Mouse (Mus musculus): ENCODE measurements around the gene Gnat2. TPM values are rescaled to one million over a fixed set of nuclear protein-coding genes. Genes with fewer than 3 reads are reported as not detected.

The Gnat2 gene
- polyA plus RNA-seq, 1 experiment from 2014 or later = 0.43 TPM

DNA sequence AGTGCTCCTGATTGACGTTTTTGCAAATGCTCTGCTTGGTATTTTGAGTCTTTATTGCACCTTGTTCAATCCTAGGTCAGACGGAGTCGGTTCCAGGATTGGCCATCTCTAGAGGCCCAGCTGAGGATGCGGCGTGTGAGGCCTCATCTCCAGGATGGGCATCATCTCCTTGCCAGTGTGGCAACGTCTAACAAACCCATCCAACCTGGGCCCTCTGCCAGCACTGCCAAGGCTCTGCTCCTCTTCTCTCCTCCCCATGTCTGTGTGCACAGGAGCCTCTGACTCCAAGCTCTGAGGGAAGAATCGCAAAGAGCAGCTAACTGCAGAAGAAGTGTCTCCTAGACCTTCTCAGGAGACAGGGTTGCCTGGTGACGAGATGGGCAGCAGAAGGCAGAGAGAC is 29.9 kb upstream of the Gnat2 start:
- 88% methylated on average over 8 of the region's 8 CpGs for WGBS
- no peak overlapping the region for H3K4me3 ChIP-seq (ENCODE audit: low read depth, low read length)
- ATAC-seq = no peak
- no peak for TF ChIP-seq CTCF (IDR thresholded peaks at IDR 0.05; ENCODE audit: low read depth)
- no peaks in the 10 kb centered on the region for H3K36me3 ChIP-seq (ENCODE audit: control insufficient read depth, insufficient read depth)
- no peak overlapping the region for H3K4me2 ChIP-seq (replicated peaks; ENCODE audit: low read depth)
- no peak overlapping the region for H3K9ac ChIP-seq (ENCODE audit: low read depth, low read length)
- H3K4me1 ChIP-seq (replicated peaks; ENCODE audit: control insufficient read depth, insufficient read depth, low read length) = no peaks in the 10 kb centered on the region
- no peak overlapping the region for H3K27ac ChIP-seq (ENCODE audit: low read depth, low read length)
- no peaks in the 10 kb centered on the region for H3K27me3 ChIP-seq (replicated peaks; ENCODE audit: control insufficient read depth, insufficient read depth, low read length)
- H3K9me3 ChIP-seq (ENCODE audit: control insufficient read depth) = no peaks in the 10 kb centered on the region

DNA sequence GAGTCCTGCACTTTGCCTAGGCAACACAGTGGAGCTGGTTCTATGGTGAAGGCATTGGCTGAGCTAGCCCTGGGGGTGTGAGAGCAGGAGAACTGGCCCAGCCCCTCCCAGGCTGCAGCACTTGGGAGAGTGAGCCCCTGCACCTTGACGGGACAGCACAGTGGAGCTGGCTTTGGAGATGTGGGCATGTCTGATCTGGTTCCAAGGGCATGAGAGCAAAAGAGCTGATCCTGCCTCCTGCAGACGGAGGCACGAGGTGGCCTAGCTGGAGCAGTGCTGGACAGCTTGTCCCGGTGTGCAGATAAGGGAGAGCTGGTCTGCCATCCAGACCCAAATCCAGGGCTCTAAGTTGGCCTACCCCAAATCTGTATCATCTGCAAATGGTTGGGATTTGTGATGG is 27.9 kb upstream of the Gnat2 start:
- Histone ChIP-seq H3K4me2 (replicated peaks; ENCODE audit: low read depth) (no peak overlapping the region), H3K9me3 (ENCODE audit: control insufficient read depth) (no peaks in the 10 kb centered on the region), H3K4me1 (replicated peaks; ENCODE audit: control insufficient read depth, insufficient read depth, low read length) (no peaks in the 10 kb centered on the region), H3K27ac (ENCODE audit: low read depth, low read length) (no peak overlapping the region), H3K36me3 (ENCODE audit: control insufficient read depth, insufficient read depth) (no peaks in the 10 kb centered on the region), H3K9ac (ENCODE audit: low read depth, low read length) (no peak overlapping the region), H3K27me3 (replicated peaks; ENCODE audit: control insufficient read depth, insufficient read depth, low read length) (no peaks in the 10 kb centered on the region), H3K4me3 (ENCODE audit: low read depth, low read length) (no peak overlapping the region)
- no peak for TF ChIP-seq CTCF (IDR thresholded peaks at IDR 0.05; ENCODE audit: low read depth)
- WGBS = 65% methylated on average over 4 of the region's 4 CpGs
- ATAC-seq = no peak

DNA sequence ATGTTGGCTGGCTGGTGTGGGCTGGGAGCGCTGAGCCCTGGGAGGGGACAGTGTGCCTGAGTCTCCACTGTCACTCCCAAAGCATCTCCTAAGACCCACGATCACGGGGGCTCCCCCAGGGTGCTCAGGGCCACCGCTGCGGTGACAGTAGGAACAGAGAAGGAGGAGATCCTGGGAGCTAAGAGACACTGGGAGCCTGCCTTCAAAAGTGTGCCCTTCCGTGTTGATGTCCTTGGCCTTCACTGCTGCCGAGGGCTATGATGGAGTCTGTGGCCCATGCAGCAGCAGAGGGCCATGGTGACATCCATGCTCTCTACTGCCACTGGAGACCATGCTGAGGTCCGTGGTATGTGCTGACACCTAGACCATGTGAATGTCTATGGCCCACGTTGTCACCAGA is 27.0 kb upstream of the Gnat2 start:
- H3K36me3 ChIP-seq (ENCODE audit: control insufficient read depth, insufficient read depth) = no peaks in the 10 kb centered on the region
- H3K27me3 ChIP-seq (replicated peaks; ENCODE audit: control insufficient read depth, insufficient read depth, low read length) = no peaks in the 10 kb centered on the region
- WGBS = 74% methylated on average over 9 of the region's 9 CpGs
- H3K4me3 ChIP-seq (ENCODE audit: low read depth, low read length) = no peak overlapping the region
- ATAC-seq = no peak
- no peaks in the 10 kb centered on the region for H3K9me3 ChIP-seq (ENCODE audit: control insufficient read depth)
- no peak overlapping the region for H3K9ac ChIP-seq (ENCODE audit: low read depth, low read length)
- H3K4me2 ChIP-seq (replicated peaks; ENCODE audit: low read depth) = no peak overlapping the region
- H3K27ac ChIP-seq (ENCODE audit: low read depth, low read length) = no peak overlapping the region
- no peaks in the 10 kb centered on the region for H3K4me1 ChIP-seq (replicated peaks; ENCODE audit: control insufficient read depth, insufficient read depth, low read length)
- TF ChIP-seq CTCF (IDR thresholded peaks at IDR 0.05; ENCODE audit: low read depth) = no peak

DNA sequence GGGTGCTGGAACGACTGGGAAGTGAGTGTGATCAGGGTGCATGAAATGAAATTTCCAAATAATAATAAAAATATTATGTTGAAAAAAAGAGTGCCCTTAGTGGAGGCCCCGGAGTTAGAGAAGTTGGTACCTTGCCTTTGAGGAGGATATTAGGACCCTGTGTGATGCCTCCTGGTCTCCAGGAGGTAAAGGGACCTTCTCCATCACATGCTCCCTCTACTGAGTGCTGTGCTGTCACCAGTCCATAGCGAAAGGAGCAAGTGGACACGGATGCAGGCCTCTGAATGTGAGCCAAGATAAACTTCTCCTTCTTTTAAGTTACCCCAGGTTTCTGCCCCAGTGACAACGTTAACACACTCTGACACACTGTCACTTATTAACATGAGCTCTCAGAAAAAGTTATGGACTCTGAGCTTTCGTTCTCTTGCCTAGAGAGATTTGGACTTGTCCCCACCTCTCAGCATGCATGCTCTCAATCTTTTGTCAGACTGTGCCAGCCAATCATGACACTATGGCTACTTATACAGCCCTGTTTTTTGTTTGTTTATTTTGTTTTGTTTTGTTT is 25.1 kb upstream of the Gnat2 start:
- Histone ChIP-seq H3K27me3 (replicated peaks; ENCODE audit: control insufficient read depth, insufficient read depth, low read length) (no peaks in the 10 kb centered on the region), H3K4me1 (replicated peaks; ENCODE audit: control insufficient read depth, insufficient read depth, low read length) (no peaks in the 10 kb centered on the region), H3K36me3 (ENCODE audit: control insufficient read depth, insufficient read depth) (no peaks in the 10 kb centered on the region), H3K4me3 (ENCODE audit: low read depth, low read length) (no peak overlapping the region), H3K9me3 (ENCODE audit: control insufficient read depth) (no peaks in the 10 kb centered on the region), H3K9ac (ENCODE audit: low read depth, low read length) (no peak overlapping the region), H3K27ac (ENCODE audit: low read depth, low read length) (0 out of 2 replicates have a peak overlapping the region, but pooled peaks have one; percentile 28), H3K4me2 (replicated peaks; ENCODE audit: low read depth) (no peak overlapping the region)
- peak; percentile 50 for ATAC-seq
- TF ChIP-seq CTCF (IDR thresholded peaks at IDR 0.05; ENCODE audit: low read depth) = no peak
- 40% methylated on average over 6 of the region's 6 CpGs for WGBS

DNA sequence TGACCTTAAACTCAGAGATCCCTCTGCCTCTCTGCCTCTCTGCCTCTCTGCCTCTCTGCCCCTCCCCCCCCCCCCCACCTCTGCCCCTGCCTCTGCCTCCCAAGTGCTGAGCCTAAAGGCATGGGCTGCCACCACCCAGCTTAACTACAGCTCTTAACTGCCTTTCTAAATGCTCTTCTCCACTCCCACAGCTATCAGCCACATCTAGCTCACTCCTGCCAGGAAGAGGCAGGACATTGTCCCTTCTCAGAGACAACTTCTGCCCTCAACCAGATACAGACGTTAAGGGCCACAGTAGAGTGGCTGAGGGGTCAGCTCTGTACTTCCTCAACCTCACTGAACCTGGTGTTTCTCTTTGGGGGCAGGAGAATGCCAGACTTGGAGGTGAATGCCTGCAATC is 23.8 kb upstream of the Gnat2 start:
- Histone ChIP-seq H3K36me3 (ENCODE audit: control insufficient read depth, insufficient read depth) (peaks cover 3% of the 10 kb centered on the region; the same call in 1 of the 2 replicates), H3K27ac (ENCODE audit: low read depth, low read length) (peak overlapping the region; percentile 84), H3K27me3 (replicated peaks; ENCODE audit: control insufficient read depth, insufficient read depth, low read length) (no peaks in the 10 kb centered on the region), H3K9me3 (ENCODE audit: control insufficient read depth) (no peaks in the 10 kb centered on the region), H3K4me3 (ENCODE audit: low read depth, low read length) (peak overlapping the region; percentile 20; the same call in 1 of the 2 replicates), H3K9ac (ENCODE audit: low read depth, low read length) (0 out of 2 replicates have a peak overlapping the region, but pooled peaks have one; percentile 22), H3K4me1 (replicated peaks; ENCODE audit: control insufficient read depth, insufficient read depth, low read length) (no peaks in the 10 kb centered on the region), H3K4me2 (replicated peaks; ENCODE audit: low read depth) (peak overlapping the region; percentile 59)
- no peak for TF ChIP-seq CTCF (IDR thresholded peaks at IDR 0.05; ENCODE audit: low read depth)
- WGBS = 4% methylated on average over 1 of the region's 1 CpGs
- ATAC-seq = peak; percentile 6

DNA sequence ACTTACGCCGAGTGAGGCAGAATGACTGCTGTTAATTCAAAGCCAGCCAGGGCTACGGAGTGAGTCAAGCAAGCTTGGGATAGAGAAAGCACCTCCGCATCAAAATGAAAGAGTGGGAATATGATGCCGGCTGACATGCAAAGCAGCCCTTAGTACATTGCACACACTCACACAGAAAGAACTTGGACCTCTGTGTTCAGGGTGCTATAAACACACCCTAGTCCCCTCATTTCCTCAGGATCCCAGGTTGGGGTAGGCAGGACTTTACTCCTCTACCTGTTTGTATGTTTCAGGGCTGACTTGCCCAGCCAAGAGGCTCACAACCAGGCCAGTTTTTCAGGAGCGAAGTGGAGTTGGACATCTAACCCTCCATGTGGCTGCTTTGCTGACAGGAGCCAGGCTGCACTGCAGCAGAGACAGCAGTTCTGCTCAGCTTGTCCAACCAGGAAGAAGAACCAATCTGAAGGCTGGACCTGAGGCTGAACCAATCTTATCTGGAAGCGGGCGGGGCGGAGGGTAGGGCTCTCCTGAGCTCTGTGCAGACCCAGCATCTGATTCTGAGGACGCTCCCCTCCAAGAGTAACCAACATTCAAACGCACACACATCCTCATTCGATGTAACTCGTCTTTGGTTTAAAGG is 23.2 kb upstream of the Gnat2 start:
- no peak for TF ChIP-seq CTCF (IDR thresholded peaks at IDR 0.05; ENCODE audit: low read depth)
- Histone ChIP-seq H3K27me3 (replicated peaks; ENCODE audit: control insufficient read depth, insufficient read depth, low read length) (no peaks in the 10 kb centered on the region), H3K27ac (ENCODE audit: low read depth, low read length) (peak overlapping the region; percentile 84), H3K4me1 (replicated peaks; ENCODE audit: control insufficient read depth, insufficient read depth, low read length) (no peaks in the 10 kb centered on the region), H3K9me3 (ENCODE audit: control insufficient read depth) (no peaks in the 10 kb centered on the region), H3K36me3 (ENCODE audit: control insufficient read depth, insufficient read depth) (peaks cover 7% of the 10 kb centered on the region; the same call in 1 of the 2 replicates), H3K4me2 (replicated peaks; ENCODE audit: low read depth) (peak overlapping the region; percentile 59), H3K4me3 (ENCODE audit: low read depth, low read length) (peak overlapping the region; percentile 20), H3K9ac (ENCODE audit: low read depth, low read length) (0 out of 2 replicates have a peak overlapping the region, but pooled peaks have one; percentile 22)
- ATAC-seq = peak; percentile 81
- WGBS = 27% methylated on average over 13 of the region's 13 CpGs

All from intestine, postnatal 0 days (tissue).